Mouse (Mus musculus) ES-E14 (cell line): ENCODE measurements around the gene Ccndbp1.

Experiments used
- CHD2 ChIP-seq: IDR thresholded peaks from 2 replicates; pipeline ENCODE4 v1.6.1; 2014; ENCODE audit warnings: mild to moderate bottlenecking, low read depth, low read length, inconsistent platforms
- MAFK ChIP-seq: IDR thresholded peaks from 2 replicates; pipeline ENCODE4 v1.6.1; 2014; ENCODE audit warnings: mild to moderate bottlenecking, low read depth, low read length, inconsistent platforms; ENCODE audit not compliant: insufficient read depth
- ZC3H11A ChIP-seq: IDR thresholded peaks from 2 replicates; pipeline ENCODE4 v1.6.1; 2012; ENCODE audit warnings: low read depth, mild to moderate bottlenecking, inconsistent platforms, low read length, borderline replicate concordance
- ZNF384 ChIP-seq: IDR thresholded peaks from 2 replicates; pipeline ENCODE4 v1.6.1; 2012; ENCODE audit warnings: low read depth, low read length, inconsistent platforms

DNA sequence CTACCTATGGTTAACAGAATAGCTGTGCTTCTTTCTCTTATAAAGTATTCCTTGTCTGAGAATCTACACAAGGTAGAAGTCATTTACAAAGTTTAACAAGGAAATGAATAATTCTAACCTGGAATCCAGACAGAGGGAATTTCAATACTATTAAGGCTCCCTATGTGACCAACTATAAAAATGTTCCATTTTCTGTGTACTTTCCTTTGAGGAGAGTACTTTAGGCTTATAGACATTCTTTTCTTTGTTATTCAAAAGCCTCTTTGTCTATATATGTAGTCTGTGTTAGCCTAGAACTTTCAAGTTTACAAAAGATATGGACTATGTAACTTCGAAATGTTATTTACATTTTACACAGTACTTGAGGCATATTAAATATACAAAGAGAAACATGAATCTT, 47.9 kb upstream of the Ccndbp1 start:
- TF ChIP-seq CHD2 (no peak), MAFK (no peak), ZNF384 (no peak), ZC3H11A (no peak)
